Mouse (Mus musculus) MEL (cell line): Measurements from ENCODE around the gene Catsperg1. TPM values are rescaled to one million over a fixed set of nuclear protein-coding genes. Genes with fewer than 3 reads are reported as not detected.
A peak's percentile ranks its signal among the peaks of the same experiment; 100 is the strongest.

Source experiments
- DNase-seq: peaks from one replicate; pipeline ENCODE4 v3.0.0; 2011; ENCODE audit warnings: low read depth, low spot score
- H3K27ac ChIP-seq: 2 replicates; pipeline ENCODE4 v1.5.1; 2012; ENCODE audit warnings: low read depth, mild to moderate bottlenecking, control low read depth, low read length, moderate library complexity; ENCODE audit not compliant: control insufficient read depth
- H3K27me3 ChIP-seq, 2 experiments: fragments of 150-350 bp in 1 of 2; sonication (generic) in 1 of 2; 2 replicates each; pipeline ENCODE4 v1.6.1; 2012; ENCODE audit warnings: low read length in 2 of 2, mild to moderate bottlenecking in 2 of 2, improper control_type of control experiment in 1 of 2, moderate library complexity in 1 of 2; ENCODE audit not compliant: insufficient read depth in 2 of 2, control insufficient read depth in 1 of 2
- H3K36me3 ChIP-seq, 2 experiments: 2 replicates each; pipeline ENCODE4 v1.6.1; 2012 to 2014; ENCODE audit warnings: low read length in 2 of 2, improper control_type of control experiment in 1 of 2, inconsistent platforms in 1 of 2, mild to moderate bottlenecking in 1 of 2; ENCODE audit not compliant: insufficient read depth in 2 of 2, control insufficient read depth in 1 of 2
- H3K4me1 ChIP-seq, 2 experiments: fragments of 150-350 bp in 1 of 2; sonication (generic) in 1 of 2; 2 replicates each; pipeline ENCODE4 v1.6.1; 2012; ENCODE audit warnings: low read length in 2 of 2, improper control_type of control experiment in 1 of 2, mild to moderate bottlenecking in 1 of 2; ENCODE audit not compliant: insufficient read depth in 2 of 2, control insufficient read depth in 1 of 2
- H3K4me3 ChIP-seq, 2 experiments: fragments of 150-350 bp in 1 of 2; sonication (generic) in 1 of 2; 2 replicates each; pipeline ENCODE4 v1.5.1; 2012; ENCODE audit warnings: low read depth in 2 of 2, low read length in 2 of 2, mild to moderate bottlenecking in 2 of 2, moderate library complexity in 2 of 2, control low read depth in 1 of 2, improper control_type of control experiment in 1 of 2; ENCODE audit not compliant: control insufficient read depth in 1 of 2, insufficient read depth in 1 of 2
- H3K79me2 ChIP-seq: 2 replicates; pipeline ENCODE4 v1.6.1; 2012; ENCODE audit warnings: mild to moderate bottlenecking, low read length, moderate library complexity; ENCODE audit not compliant: control insufficient read depth, poor library complexity, insufficient read depth
- H3K9ac ChIP-seq: 2 replicates; pipeline ENCODE4 v1.6.1; 2012; ENCODE audit warnings: low read depth, mild to moderate bottlenecking, control low read depth, low read length, moderate library complexity; ENCODE audit not compliant: control insufficient read depth, poor library complexity, severe bottlenecking
- H3K9me3 ChIP-seq: fragments of 150-350 bp; sonication (generic); replicated peaks from 2 replicates; pipeline ENCODE4 v1.6.1; 2012; ENCODE audit warnings: mild to moderate bottlenecking, low read length, improper control_type of control experiment, moderate library complexity; ENCODE audit not compliant: insufficient read depth
- BHLHE40 ChIP-seq: IDR thresholded peaks from 2 replicates; pipeline ENCODE4 v1.6.1; 2012; ENCODE audit warnings: low read depth, mild to moderate bottlenecking, inconsistent platforms, low read length, improper control_type of control experiment, borderline replicate concordance
- CHD2 ChIP-seq: IDR thresholded peaks from 2 replicates; pipeline ENCODE4 v1.6.1; 2011; ENCODE audit warnings: low read length, improper control_type of control experiment
- E2F4 ChIP-seq: IDR thresholded peaks from 2 replicates; pipeline ENCODE4 v1.6.1; 2011; ENCODE audit warnings: low read depth, low read length, improper control_type of control experiment, borderline replicate concordance
- ELF1 ChIP-seq: IDR thresholded peaks from 2 replicates; pipeline ENCODE4 v1.6.1; 2014; ENCODE audit warnings: low read depth, mild to moderate bottlenecking, inconsistent platforms, low read length, improper control_type of control experiment, moderate library complexity
- EP300 ChIP-seq, 2 experiments: IDR thresholded peaks; 2 replicates each; pipeline ENCODE4 v1.6.1; 2011; ENCODE audit warnings: improper control_type of control experiment in 2 of 2, low read length in 2 of 2, low read depth in 1 of 2, mild to moderate bottlenecking in 1 of 2
- JUND ChIP-seq: IDR thresholded peaks from 2 replicates; pipeline ENCODE4 v1.6.1; 2011; ENCODE audit warnings: low read depth, mild to moderate bottlenecking, improper control_type of control experiment, low read length
- KAT2A ChIP-seq: conservative IDR thresholded peaks from 2 replicates; pipeline ENCODE4 v1.6.1; 2012; ENCODE audit warnings: low read depth, low read length, improper control_type of control experiment, inconsistent platforms
- MAFK ChIP-seq: IDR thresholded peaks from 2 replicates; pipeline ENCODE4 v1.6.1; 2011; ENCODE audit warnings: low read depth, mild to moderate bottlenecking, low read length, improper control_type of control experiment, borderline replicate concordance
- MXI1 ChIP-seq: IDR thresholded peaks from 2 replicates; pipeline ENCODE4 v1.6.1; 2011; ENCODE audit warnings: mild to moderate bottlenecking, low read depth, low read length, improper control_type of control experiment
- MYC ChIP-seq: IDR thresholded peaks from 2 replicates; pipeline ENCODE4 v1.6.1; 2011; ENCODE audit warnings: low read depth, mild to moderate bottlenecking, low read length, improper control_type of control experiment, moderate library complexity
- SIN3A ChIP-seq: IDR thresholded peaks from 2 replicates; pipeline ENCODE4 v1.6.1; 2012; ENCODE audit warnings: low read length, improper control_type of control experiment, inconsistent platforms
- TAL1 ChIP-seq: IDR thresholded peaks from 2 replicates; pipeline ENCODE4 v1.6.1; 2012; ENCODE audit warnings: mild to moderate bottlenecking, inconsistent platforms, low read length, moderate library complexity, mixed read lengths
- USF1 ChIP-seq: IDR thresholded peaks from 2 replicates; pipeline ENCODE4 v1.6.1; 2014; ENCODE audit warnings: low read depth, mild to moderate bottlenecking, inconsistent platforms, low read length, improper control_type of control experiment, moderate library complexity
- ZKSCAN1 ChIP-seq: IDR thresholded peaks from 2 replicates; pipeline ENCODE4 v1.6.1; 2012; ENCODE audit warnings: low read depth, mild to moderate bottlenecking, inconsistent platforms, low read length, improper control_type of control experiment, moderate library complexity
- ZMIZ1 ChIP-seq: IDR thresholded peaks from 2 replicates; pipeline ENCODE4 v1.6.1; 2012; ENCODE audit warnings: low read depth, mild to moderate bottlenecking, inconsistent platforms, low read length, improper control_type of control experiment, moderate library complexity
- ZNF384 ChIP-seq: IDR thresholded peaks from 2 replicates; pipeline ENCODE4 v1.6.1; 2012; ENCODE audit warnings: low read depth, mild to moderate bottlenecking, inconsistent platforms, low read length, improper control_type of control experiment
- polyA plus RNA-seq, 2 experiments: library from polyadenylated mRNA; stranded (reverse) in 1 of 2; unstranded in 1 of 2; fragments of >175 nt in 1 of 2; fragments of >200 nt in 1 of 2; gene quantifications; 2 replicates each; pipeline versions ENCODE4 v1.2.1 to v1.2.4; 2012; ENCODE audit warnings: low replicate concordance in 2 of 2, low read depth in 1 of 2; ENCODE audit not compliant: insufficient read length in 2 of 2, insufficient read depth in 1 of 2, missing spikeins in 1 of 2
- total RNA-seq: library from RNA; depleted of rRNA; stranded (reverse); fragments of 300-350 nt; gene quantifications from 2 replicates; pipeline ENCODE4 v1.2.3, GENCODE M21; 2012

The Catsperg1 gene
- total and polyA plus RNA-seq, 3 experiments, result 0.23 to 0.31 TPM; not detected in 1

GRCm38 (mm10) chr7:29172390-29173016 lies 41.3 kb downstream of the Catsperg1 start:
- H3K4me1 ChIP-seq, result peaks cover 0 to 11% of the 10 kb centered on the region in 2 experiments; a peak in 2 of 4 replicates

GRCm38 (mm10) chr7:29171562-29172097 lies 42.2 kb downstream of the Catsperg1 start:
- peaks cover 0 to 11% of the 10 kb centered on the region in 2 experiments; a peak in 2 of 4 replicates for H3K4me1 ChIP-seq
- H3K4me3 ChIP-seq, result peak overlapping the region in 1 of 2 experiments; percentile 77; a peak in 3 of 4 replicates
- TF ChIP-seq EP300 (IDR thresholded peaks at IDR 0.05; ENCODE audit: low read depth in 1 of 2, low read length in 2 of 2) (no peak), MXI1 (no peak), TAL1 (no peak), MAFK (no peak), ZMIZ1 (no peak), CHD2 (no peak), ELF1 (no peak), SIN3A (no peak), ZKSCAN1 (no peak), ZNF384 (no peak), JUND (no peak), E2F4 (no peak), USF1 (no peak), BHLHE40 (no peak), MYC (no peak), KAT2A (no peak)
- TF ChIP-seq, all 39 proteins: peak for 0
- Histone ChIP-seq H3K9me3 (no peaks in the 10 kb centered on the region), H3K36me3 (no peaks in the 10 kb centered on the region; a peak in 1 of 4 replicates), H3K9ac (peak overlapping the region; percentile 64), H3K27ac (no peak overlapping the region), H3K79me2 (no peaks in the 10 kb centered on the region), H3K27me3 (no peaks in the 10 kb centered on the region)
- no peak for DNase-seq

More at GRCm38 (mm10) chr7:29172390-29173016, 41.3 kb downstream of the Catsperg1 start:
- H3K27ac ChIP-seq, result no peak overlapping the region
- no peaks in the 10 kb centered on the region for H3K9me3 ChIP-seq
- no peak for TF ChIP-seq MYC
- TF ChIP-seq, all 39 proteins: peak for 0
- no peaks in the 10 kb centered on the region for H3K27me3 ChIP-seq
- no peaks in the 10 kb centered on the region for H3K79me2 ChIP-seq
- H3K9ac ChIP-seq, result no peak overlapping the region
- no peak for DNase-seq
- no peaks in the 10 kb centered on the region; a peak in 2 of 4 replicates for H3K36me3 ChIP-seq
- no peak overlapping the region for H3K4me3 ChIP-seq
